Mouse (Mus musculus) lung, postnatal 0 days (tissue): ENCODE results near the gene Nsun2. TPM values are rescaled to one million over a fixed set of nuclear protein-coding genes. Genes with fewer than 3 reads are reported as not detected.
"Not testable (repeated sequence)": the region's sequence is repeated elsewhere in the genome, so short reads cannot be mapped to it uniquely, and the experiment has no call there.

Experiments used
- ATAC-seq: fragments of 200-750 bp; cut with Nextera tagmentation; 2 replicates; pipeline ENCODE4 v1.8.0; 2017; ENCODE audit warnings: moderate library complexity
- DNase-seq: peaks from one replicate; pipeline ENCODE4 v3.0.0-alpha.2; 2016; ENCODE audit warnings: low spot score
- H3K27ac ChIP-seq: fragments of 300-500 bp; sonication (generic); 2 replicates; pipeline ENCODE4 v1.5.1; 2014; ENCODE audit warnings: antibody characterized with exemption, mild to moderate bottlenecking, low read length, mixed read lengths
- H3K27me3 ChIP-seq: fragments of 300-500 bp; sonication (generic); replicated peaks from 2 replicates; pipeline ENCODE4 v1.6.1; 2014; ENCODE audit warnings: low read length, mixed read lengths; ENCODE audit not compliant: insufficient read depth
- H3K36me3 ChIP-seq: fragments of 300-500 bp; sonication (generic); 2 replicates; pipeline ENCODE4 v1.6.1; 2014; ENCODE audit warnings: low read length, mixed read lengths; ENCODE audit not compliant: insufficient read depth
- H3K4me1 ChIP-seq: fragments of 300-500 bp; sonication (generic); 2 replicates; pipeline ENCODE4 v1.6.1; 2014; ENCODE audit warnings: antibody characterized with exemption, low read depth, low read length, mixed read lengths; ENCODE audit not compliant: insufficient read depth
- H3K4me2 ChIP-seq: fragments of 300-500 bp; sonication (generic); replicated peaks from 2 replicates; pipeline ENCODE4 v1.6.1; 2014; ENCODE audit warnings: low read depth, mild to moderate bottlenecking, low read length, moderate library complexity, mixed read lengths
- H3K4me3 ChIP-seq: fragments of 300-500 bp; sonication (generic); 2 replicates; pipeline ENCODE4 v1.5.1; 2014; ENCODE audit warnings: low read depth, low read length
- H3K9ac ChIP-seq: fragments of 300-500 bp; sonication (generic); replicated peaks from 2 replicates; pipeline ENCODE4 v1.6.1; 2014; ENCODE audit warnings: low read depth, mild to moderate bottlenecking
- H3K9me3 ChIP-seq: fragments of 300-500 bp; sonication (generic); 2 replicates; pipeline ENCODE4 v1.6.1; 2016; ENCODE audit warnings: low read length, mixed read lengths
- CTCF ChIP-seq: IDR thresholded peaks from 2 replicates; pipeline ENCODE4 v1.5.1; 2016; ENCODE audit warnings: antibody characterized with exemption, mild to moderate bottlenecking
- EP300 ChIP-seq: IDR thresholded peaks from 2 replicates; pipeline ENCODE4 v1.6.1; 2016; ENCODE audit warnings: antibody characterized with exemption, mild to moderate bottlenecking, control low read depth
- WGBS: fragments of 180-500 bp; shearing (Covaris S2); extraction: QIAGEN DNeasy Blood & Tissue Kit; methylation state at CpG from one replicate; pipeline ENCODE4 v1.1.7; 2014; 5-methylcytosine and 5-hydroxymethylcytosine counted together
- polyA plus RNA-seq: library from polyadenylated mRNA; unstranded; fragments of >200 nt; fragmentation: Nextera tagmentation; extraction: Ambion mirVana; gene quantifications from 2 replicates; pipeline ENCODE4 v1.2.1, GENCODE M21; 2015

Gene Nsun2
- polyA plus RNA-seq, 1 experiment from 2014 or later: 34.7 TPM

DNA sequence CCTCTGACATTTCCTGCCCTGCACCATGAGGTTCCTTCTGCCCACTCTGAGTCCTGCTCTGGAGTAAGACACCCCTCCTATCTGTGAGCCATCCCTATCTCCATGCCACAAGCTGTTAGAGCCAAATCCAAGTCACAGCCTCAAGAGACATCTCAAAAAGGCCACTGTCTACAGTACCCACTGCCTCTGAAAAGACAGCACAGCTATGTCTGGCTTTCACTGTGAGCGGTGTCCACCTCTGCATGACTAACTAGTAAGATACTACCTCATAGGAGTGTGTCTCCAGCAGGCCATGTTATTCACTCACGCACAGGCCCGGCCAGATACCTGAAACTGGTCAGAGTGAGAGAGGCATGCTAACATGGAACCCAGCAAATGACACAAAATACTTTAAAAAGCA lies 94.4 kb downstream of the Nsun2 start:
- DNase-seq: no peak
- H3K27me3 ChIP-seq: no peaks in the 10 kb centered on the region
- no peaks in the 10 kb centered on the region for H3K9me3 ChIP-seq
- no peak overlapping the region for H3K27ac ChIP-seq
- H3K4me1 ChIP-seq: no peaks in the 10 kb centered on the region
- peaks cover 44% of the 10 kb centered on the region for H3K36me3 ChIP-seq
- 95% methylated on average over 3 of the region's 3 CpGs for WGBS
- H3K4me2 ChIP-seq: no peak overlapping the region
- H3K4me3 ChIP-seq: no peak overlapping the region
- no peak overlapping the region for H3K9ac ChIP-seq
- TF ChIP-seq CTCF (no peak), EP300 (no peak)
- no peak for ATAC-seq

DNA sequence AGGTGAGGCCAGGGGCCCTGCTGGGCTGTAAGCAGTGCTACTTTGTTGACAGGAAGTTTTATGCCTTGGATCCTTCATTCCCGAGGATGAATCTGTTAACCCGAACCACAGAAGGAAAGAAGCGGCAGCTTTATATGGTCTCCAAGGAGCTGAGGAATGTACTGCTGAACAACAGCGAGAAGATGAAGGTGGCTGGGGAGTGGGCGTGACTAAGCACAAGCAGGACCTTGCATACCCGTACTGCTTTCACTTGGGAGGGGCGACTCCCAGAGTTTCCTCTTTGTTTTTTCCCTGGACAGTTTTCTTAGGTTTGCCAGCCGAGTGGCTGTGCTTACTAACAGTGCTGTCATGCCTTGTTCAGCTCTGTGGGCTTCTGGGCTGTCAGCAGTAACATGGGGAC lies 97.0 kb downstream of the Nsun2 start:
- Histone ChIP-seq H3K27ac (no peak overlapping the region), H3K27me3 (no peaks in the 10 kb centered on the region), H3K9me3 (no peaks in the 10 kb centered on the region), H3K4me1 (no peaks in the 10 kb centered on the region), H3K9ac (no peak overlapping the region), H3K4me3 (no peak overlapping the region), H3K4me2 (no peak overlapping the region), H3K36me3 (peaks cover 68% of the 10 kb centered on the region)
- no peak for DNase-seq
- 78% methylated on average over 8 of the region's 8 CpGs for WGBS
- no peak for ATAC-seq
- TF ChIP-seq CTCF: no peak

DNA sequence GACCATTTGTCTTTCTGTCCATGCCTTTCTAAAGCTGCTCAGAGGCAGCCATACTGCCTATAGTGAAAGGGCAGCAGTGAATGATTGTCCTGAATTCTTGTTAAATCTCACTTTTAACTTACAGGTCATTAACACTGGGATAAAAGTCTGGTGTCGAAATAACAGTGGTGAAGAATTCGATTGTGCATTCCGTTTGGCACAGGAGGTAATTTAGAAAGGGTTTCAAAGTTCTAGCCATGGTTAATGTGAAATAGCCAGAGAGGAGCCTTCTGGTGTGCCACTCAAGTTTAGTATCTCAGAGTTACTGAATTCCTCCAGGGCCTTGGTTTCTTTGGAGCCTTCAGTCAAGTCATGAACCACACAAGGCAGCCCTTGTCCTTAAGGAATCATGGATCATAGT lies 97.6 kb downstream of the Nsun2 start:
- no peaks in the 10 kb centered on the region for H3K4me1 ChIP-seq
- WGBS: 91% methylated on average over 3 of the region's 3 CpGs

DNA sequence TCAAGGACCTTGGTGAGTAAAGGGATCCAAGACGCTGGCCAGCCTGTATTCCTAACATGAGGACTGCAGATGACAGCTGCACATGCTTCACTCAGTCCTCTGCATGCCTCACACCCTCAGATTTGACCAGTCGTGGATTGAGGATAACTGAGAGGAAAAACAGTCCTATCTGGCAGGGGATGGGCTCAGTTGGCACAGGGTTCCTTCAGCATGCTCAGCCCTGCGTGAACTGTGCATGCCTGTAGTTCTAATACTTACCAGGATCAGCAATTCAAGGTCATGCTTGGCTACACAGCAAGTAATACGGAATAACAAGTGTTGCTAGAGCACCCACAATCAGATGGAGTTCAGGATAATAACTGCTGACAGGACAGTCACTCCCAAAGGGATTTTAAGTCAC lies 98.1 kb downstream of the Nsun2 start:
- 83% methylated on average over 4 of the region's 4 CpGs for WGBS
- Histone ChIP-seq H3K9ac (no peak overlapping the region), H3K4me2 (no peak overlapping the region), H3K36me3 (peaks cover 70% of the 10 kb centered on the region), H3K9me3 (no peaks in the 10 kb centered on the region), H3K27ac (no peak overlapping the region), H3K27me3 (no peaks in the 10 kb centered on the region), H3K4me1 (no peaks in the 10 kb centered on the region), H3K4me3 (no peak overlapping the region)
- ATAC-seq (no peak), DNase-seq (no peak)
- TF ChIP-seq CTCF: no peak
- TF ChIP-seq EP300: no peak

More for the DNA sequence above, 97.6 kb downstream of the Nsun2 start:
- H3K27me3 ChIP-seq: no peaks in the 10 kb centered on the region
- no peak for TF ChIP-seq EP300
- no peak for TF ChIP-seq CTCF
- H3K4me2 ChIP-seq: no peak overlapping the region
- H3K4me3 ChIP-seq: no peak overlapping the region
- no peak for DNase-seq
- no peaks in the 10 kb centered on the region for H3K9me3 ChIP-seq
- no peak for ATAC-seq
- H3K36me3 ChIP-seq: peaks cover 70% of the 10 kb centered on the region
- no peak overlapping the region for H3K27ac ChIP-seq
- no peak overlapping the region for H3K9ac ChIP-seq

DNA sequence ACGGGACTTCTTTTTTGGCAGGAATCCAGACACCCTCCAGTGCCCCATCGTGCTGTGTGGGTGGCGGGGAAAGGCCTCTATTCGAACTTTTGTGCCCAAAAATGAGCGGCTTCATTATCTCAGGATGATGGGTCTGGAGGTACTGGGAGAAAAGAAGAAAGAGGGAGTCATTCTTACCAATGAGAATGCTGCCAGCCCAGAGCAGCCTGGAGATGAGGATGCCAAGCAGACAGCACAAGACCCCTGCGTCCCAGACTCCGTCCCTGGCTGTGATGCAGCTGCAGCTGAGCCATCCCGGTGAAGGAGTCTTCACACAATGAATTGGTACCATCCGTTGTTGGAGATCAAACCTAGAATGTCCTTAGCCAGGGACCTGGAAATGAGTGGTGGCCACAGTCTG lies 100.0 kb downstream of the Nsun2 start:
- Histone ChIP-seq H3K27ac (no peak overlapping the region), H3K9ac (no peak overlapping the region), H3K9me3 (no peaks in the 10 kb centered on the region), H3K4me3 (no peak overlapping the region), H3K36me3 (peaks cover 53% of the 10 kb centered on the region), H3K4me1 (no peaks in the 10 kb centered on the region), H3K27me3 (no peaks in the 10 kb centered on the region), H3K4me2 (no peak overlapping the region)
- WGBS: 80% methylated on average over 9 of the region's 9 CpGs
- TF ChIP-seq CTCF: no peak
- TF ChIP-seq EP300: no peak
- no peak for ATAC-seq
- DNase-seq: no peak

DNA sequence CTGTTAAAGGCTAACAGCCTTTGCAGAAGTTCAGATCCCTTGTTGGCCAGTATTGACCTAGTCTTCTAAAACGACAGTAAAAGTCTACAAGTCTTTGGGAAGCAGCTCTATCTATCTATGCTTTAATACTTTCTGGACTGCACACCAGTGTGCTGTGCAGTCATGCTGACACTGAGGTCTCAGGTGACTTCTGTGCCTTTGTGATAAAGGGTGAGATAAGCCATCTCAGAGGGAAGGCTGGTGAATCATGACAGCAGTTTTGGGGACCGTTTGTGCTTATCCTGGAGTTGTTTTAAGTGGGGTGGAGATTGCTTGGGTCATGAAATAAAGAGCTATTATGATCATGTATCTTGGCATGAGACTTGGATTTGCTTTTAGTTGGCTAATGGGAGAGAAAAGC lies 100.4 kb downstream of the Nsun2 start:
- Histone ChIP-seq H3K4me1 (no peaks in the 10 kb centered on the region), H3K9me3 (no peaks in the 10 kb centered on the region), H3K4me3 (no peak overlapping the region), H3K36me3 (peaks cover 50% of the 10 kb centered on the region), H3K27me3 (no peaks in the 10 kb centered on the region), H3K27ac (no peak overlapping the region), H3K4me2 (no peak overlapping the region), H3K9ac (no peak overlapping the region)
- TF ChIP-seq EP300: no peak
- no peak for TF ChIP-seq CTCF
- WGBS: 88% methylated on average over 2 of the region's 2 CpGs
- DNase-seq: no peak
- ATAC-seq: no peak

DNA sequence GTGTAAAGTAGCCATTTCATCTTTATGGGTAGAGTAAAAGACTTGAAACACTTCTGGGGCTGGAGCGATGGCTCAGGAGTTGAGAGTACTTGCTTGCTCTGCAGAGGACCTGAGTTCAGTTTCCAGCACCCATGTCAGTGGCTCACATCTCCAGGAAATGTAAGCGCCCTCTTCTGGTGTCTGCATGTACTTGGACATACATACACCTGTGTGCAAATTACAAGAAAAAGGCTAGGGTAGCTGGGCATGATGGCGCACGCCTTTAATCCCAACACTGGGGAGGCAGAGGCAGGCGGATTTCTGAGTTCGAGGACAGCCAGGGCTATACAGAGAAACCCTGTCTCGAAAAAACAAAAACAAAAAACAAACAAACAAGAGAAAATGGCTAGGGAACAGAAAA lies 102.3 kb downstream of the Nsun2 start:
- H3K9me3 ChIP-seq, H3K27me3 ChIP-seq, ATAC-seq, H3K4me3 ChIP-seq, H3K27ac ChIP-seq, H3K4me1 ChIP-seq, DNase-seq, H3K4me2 ChIP-seq, H3K9ac ChIP-seq: not testable (repeated sequence)
- peaks cover 35% of the 10 kb centered on the region for H3K36me3 ChIP-seq
- WGBS: 94% methylated on average over 7 of the region's 7 CpGs
